Mouse (Mus musculus) bone marrow macrophage, adult 2 months (primary cell): ENCODE results near the gene Chmp6.

Experiments
- CTCF ChIP-seq: IDR thresholded peaks from 2 replicates; pipeline ENCODE4 v1.5.1; 2012; ENCODE audit warnings: low read depth, mild to moderate bottlenecking, low read length, moderate library complexity
- POLR2A ChIP-seq: IDR thresholded peaks from 2 replicates; pipeline ENCODE4 v1.6.1; 2012; ENCODE audit warnings: mild to moderate bottlenecking, low read depth, low read length, borderline replicate concordance

GRCm38 (mm10) chr11:119913935-119914314 lies 684 bp downstream of the Chmp6 start:
- TF ChIP-seq CTCF, result no peak
- no peak for TF ChIP-seq POLR2A
